Mouse (Mus musculus) spleen, adult 18-20 months (tissue): ENCODE results near the gene Adam12.
"Not testable (repeated sequence)": the region's sequence is repeated elsewhere in the genome, so short reads cannot be mapped to it uniquely, and the experiment has no call there.

Experiments used
- DNase-seq, 2 experiments: peaks; one replicate each; pipeline ENCODE4 v3.0.0; 2022; ENCODE audit warnings: mixed read lengths in 2 of 2

Gene Adam12

DNA sequence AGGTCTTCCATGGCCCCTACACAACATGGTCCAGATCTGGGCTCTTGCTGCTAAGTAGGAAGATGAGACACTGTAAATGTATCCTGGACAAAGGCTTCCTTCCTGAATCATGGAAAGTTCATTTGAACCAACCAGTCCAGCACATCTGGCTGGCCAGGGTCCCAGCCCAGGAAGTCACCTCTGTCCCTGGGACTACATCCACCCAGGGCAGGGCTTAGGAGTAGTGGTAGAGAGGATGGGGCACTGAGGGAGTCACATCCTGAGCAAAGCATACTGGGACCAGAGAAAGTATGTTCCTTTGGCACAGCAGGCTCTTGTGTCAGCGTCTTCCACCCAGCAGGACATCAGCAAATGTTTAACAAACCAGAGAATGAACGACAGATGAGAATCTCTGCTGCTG is 306.2 kb downstream of the Adam12 start:
- DNase-seq, result no peak

DNA sequence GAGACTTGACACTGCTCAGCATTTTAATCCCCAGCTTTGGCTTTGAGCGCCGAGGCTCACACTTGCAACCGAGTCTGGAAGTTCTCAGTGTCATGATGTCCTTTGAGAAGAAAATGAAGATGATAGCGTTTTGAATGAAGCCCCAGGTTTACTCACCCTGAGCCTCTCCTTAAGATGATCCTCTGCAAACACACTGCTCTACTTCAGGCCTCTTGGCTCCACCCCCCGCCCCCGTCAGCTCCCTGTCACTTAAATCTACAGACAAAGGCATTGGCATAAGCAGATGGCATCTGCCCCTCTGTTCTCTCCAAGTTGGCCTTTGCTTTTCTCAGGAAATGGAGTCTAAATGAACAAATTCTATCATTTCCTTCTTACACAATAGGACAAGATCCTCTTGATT is 308.0 kb downstream of the Adam12 start:
- DNase-seq, result no peak

DNA sequence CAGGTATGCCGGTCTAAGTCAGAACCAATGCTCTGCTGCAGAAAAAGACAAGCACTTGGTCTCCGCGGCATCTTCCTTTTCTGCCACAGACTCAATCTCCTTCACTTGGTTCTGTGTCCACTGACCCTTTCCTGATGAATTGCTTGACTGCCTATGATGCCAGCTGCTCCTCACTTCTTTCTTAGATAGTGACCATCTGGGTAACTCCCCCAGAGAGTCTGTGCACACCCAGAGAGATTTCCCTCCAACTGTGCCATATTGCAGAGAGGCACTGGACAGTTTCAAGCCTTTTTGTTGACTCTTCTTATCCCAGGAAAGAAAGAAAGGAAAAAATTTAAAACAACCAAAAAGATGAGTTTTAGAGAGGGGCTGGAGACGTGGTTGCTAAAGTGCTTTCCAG is 310.7 kb downstream of the Adam12 start:
- no peak for DNase-seq

DNA sequence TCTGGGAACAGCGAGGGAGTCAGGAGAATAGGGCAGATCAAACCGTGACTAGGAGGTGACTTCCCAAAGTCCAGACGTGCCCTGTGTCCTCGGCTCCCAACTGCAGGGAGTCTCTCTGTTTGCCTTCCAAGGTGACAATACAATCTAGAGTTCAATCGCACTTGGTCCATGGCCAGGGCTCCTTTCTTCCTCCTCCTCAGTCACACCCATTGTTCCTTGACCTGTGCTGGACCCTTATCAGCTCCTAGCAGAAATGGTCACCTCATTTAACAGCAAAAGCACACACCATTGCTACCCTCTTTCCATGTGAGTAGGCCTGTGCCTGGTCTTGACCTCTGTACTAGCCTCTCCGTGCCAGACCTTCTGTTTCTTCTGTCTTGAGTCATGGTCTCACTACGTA is 311.2 kb downstream of the Adam12 start:
- DNase-seq, result no peak

- DNase-seq, result no peak
Measured at GRCm38 (mm10) chr7:133919918-133920317, 312.0 kb downstream of the Adam12 start.

DNA sequence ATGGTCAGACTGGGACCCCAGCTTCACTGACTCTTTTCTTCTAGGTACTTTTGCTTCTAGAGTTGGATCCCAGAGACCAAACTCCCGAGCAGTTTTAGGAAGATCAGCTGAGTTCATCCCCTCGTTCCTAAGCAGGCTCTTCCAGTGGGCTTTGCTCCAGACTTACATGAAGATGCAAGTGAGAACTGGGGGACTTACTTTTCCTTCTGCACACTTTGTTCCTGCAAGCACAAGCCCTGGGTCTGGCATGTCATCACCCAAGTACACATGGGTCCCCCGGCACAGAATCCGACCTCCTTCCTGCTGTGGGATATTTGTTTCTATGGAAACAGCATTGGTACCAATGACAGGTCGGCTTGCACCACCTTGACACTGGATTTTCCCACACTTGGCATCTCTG is 312.6 kb downstream of the Adam12 start:
- DNase-seq, result no peak

DNA sequence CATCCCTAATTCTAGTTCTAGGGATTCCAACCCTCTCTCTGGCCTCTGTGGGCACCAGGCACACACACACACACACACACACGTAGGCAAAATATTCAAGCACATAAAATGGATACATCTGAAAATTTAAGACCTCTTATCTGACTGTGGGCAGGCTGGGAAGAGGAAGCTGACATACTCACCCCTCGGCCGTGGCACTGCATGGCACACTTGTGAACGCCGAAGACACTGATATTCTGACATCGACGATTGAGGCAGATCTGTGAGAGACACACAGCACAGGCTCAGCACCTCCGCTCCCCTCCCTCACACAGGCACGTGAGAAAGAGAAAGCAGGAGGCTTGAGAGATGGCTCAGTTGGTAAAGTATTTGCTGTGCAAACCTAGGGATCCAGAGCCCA is 315.7 kb downstream of the Adam12 start:
- no peak for DNase-seq

DNA sequence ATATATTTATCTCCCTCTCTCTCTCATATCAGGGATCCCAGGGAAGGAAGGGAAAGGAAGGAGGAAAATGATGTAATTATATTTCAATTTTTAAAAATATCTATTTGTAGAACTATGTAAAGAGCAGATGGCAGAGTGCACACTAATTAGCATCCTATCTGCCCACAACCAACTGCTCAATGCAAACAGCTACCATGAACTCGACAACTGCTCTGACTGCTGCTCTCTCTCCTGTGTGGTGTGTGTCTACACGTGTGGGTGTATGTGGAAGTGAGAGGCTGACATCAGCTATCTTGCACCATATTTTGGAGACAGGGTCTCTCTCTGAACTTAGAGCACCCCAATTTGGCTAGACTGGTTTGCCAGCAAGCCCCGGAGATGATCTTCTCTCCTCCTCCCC is 320.1 kb downstream of the Adam12 start:
- DNase-seq, result no peak

DNA sequence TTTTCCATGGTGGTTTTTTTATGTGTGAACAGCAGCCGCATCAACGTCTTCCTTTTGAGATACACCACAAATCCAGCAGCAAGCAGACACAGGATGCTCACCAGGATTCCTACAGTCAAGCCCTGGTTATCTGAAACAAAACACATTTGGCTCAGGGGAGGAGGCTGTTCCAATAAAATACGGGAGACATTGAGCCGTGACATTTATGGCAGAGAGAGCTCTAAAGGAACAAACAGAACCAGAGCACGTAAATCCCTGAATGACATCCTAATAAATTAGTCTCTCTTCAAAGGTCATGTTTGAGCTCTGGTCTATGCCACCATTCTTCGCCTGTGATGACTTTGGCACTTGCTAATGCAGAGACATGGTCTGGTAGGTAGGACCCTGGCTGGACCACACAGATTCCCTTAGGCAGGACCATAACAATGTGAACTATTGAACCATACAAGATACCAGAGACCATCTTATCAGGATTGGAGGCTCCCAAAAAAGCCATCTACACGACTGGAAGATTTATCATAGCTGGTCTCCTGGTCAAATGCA is 322.0 kb downstream of the Adam12 start:
- DNase-seq, result no peak

DNA sequence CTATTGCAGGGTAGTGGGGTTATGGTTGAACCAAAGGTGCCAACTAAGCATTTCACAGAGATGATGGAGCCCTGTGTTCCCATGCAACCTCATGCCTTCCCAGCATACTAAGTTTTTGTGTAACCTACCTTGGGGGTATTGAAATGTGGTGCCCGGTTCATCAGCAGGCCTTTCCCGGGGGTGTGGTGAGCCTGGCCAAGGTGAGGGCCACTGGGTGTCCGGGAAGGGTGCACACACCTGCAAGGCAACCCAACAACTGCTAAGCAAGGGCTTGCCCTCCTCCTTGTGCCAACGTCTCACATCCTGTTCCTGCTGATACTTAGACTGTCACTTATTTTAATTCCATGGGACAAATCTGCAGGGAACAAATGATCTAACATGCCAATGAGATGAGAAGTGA is 323.0 kb downstream of the Adam12 start:
- DNase-seq, result no peak

DNA sequence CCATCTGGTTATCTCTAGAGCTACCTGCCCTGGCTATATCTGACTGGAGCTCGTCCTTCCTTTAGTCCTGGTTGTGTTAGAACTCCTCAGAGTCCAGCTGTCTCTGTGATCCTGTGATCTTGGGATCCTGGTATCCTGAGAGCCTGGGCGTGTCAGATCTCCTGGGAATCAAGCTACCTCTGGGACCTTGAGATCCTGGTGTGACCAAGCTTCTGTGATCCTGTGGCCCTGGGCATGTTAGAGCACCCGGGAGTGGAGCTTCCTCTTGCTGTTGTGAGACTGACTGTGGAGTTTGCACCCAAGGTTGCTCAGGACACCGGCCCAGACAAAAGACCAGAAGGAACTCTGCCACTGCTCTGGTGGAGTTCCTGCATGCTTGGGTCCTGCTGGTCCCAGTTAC is 332.6 kb downstream of the Adam12 start:
- no peak for DNase-seq

DNA sequence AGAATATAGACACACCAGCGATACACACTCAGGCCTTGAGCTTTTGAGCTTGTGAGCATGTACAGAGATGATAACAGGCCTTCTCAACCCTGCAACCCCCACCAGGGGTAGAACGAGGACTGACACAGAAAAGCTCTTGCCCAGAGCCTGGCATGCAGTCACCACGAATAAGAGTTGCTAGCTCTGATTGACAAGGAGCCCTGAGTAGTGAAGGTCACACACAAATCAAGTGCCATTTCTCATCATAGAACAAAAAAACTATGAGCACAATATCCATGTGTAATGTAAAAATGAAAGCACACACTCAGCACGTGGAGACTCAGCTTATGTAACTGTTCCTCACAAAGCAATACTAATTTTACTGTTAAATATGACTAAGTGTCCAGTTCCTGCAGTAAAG is 340.1 kb downstream of the Adam12 start:
- DNase-seq, result no peak

- DNase-seq, result no peak
Measured at GRCm38 (mm10) chr7:133891298-133891697, 340.6 kb downstream of the Adam12 start.

DNA sequence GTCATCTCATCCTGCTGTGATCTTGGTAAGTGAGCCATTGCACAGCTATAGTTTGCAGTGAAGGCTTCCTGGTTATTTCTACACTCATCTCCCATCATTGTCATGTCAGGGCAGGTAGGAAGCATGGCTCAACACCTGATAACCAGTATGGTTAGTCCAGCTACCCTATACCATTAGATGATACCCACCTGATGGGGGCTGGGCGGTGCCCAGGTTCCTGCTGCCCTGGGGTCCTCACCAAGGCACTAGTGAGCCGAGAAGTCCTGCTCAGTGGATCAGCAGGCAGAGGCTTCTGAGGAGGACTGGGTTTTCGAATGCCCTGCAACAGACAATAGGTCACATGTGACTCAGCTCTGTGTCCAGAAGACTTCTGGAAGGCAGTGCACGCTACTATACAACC is 342.0 kb downstream of the Adam12 start:
- no peak for DNase-seq

DNA sequence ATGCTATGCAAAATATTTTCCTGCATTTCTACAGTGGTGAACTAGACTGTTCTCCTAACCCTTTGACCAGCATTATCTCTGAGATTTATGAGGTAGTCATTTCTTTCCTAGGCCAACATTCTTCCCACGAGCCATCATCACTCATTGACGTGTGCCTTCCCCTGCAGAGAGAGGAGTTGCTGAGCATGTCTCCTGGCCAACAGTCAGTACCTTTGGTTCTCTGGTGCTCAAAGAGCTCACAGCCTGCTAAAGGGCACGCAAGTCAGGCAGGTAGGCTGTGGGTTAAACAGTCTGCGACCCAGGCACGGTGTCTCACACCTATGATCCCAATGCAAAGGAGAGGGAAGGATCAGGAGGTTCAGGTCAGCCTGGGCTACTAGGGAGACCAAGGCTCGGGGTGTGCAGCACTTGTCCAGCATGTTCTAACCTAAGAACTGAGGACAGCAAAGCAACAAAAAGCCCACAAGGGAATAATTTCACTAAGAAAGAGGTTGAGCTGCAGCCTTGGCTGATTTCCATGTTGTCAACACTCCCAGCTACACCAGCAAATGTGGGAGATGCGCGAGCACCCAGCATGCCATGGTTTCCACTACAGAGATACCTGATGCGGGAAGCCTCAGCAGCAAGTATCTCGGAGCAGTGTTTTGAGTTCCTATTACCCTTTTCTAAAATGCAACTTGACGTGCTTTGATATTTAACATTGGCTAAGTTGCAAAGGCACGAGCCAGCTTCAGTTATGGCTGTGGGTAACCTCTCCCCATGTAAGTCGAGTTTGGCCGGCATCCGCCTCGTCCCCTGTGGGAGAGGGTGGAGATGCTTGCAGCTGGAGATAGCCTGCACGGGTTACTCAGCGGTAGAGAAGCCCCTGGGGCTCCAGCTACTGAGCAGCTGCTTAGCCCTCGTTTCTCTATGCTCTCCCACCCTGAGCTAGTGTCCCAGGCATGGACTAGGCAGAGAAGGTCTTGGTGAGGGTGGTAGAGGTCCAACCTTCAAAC is 342.7 kb downstream of the Adam12 start:
- DNase-seq, result no peak

DNA sequence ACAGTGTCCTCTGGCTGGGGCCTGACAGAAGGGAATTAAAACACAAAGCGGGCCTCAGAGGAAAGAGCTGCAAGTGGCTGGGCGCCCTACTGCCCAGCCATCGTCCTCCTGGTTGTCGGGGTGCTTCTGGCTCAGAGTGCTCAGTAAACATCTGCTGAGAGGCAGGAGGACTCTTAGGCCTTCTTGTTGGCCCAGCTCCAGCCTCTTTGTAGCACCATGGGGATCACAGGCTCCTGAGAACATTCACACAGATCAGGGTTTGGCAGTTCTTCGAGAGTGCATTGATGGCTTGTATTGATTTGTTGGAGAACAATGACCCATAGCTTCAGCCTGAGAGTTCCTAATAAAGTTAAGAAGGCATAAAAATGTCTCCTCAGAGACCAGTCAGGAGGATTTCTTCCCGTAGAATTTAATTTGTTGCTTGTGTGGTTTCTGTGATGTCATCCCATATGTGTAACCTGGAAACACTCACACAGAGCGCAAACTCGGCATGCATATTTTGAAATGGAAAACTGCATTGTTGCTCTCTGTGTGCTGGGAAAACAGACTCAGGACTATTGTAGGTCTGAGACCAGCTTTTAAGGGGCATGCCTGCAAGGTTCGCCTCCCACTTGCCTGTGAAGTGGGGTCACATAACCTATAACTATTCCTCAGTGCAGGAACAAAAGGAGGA is 347.1 kb downstream of the Adam12 start:
- DNase-seq, result not testable (repeated sequence)

DNA sequence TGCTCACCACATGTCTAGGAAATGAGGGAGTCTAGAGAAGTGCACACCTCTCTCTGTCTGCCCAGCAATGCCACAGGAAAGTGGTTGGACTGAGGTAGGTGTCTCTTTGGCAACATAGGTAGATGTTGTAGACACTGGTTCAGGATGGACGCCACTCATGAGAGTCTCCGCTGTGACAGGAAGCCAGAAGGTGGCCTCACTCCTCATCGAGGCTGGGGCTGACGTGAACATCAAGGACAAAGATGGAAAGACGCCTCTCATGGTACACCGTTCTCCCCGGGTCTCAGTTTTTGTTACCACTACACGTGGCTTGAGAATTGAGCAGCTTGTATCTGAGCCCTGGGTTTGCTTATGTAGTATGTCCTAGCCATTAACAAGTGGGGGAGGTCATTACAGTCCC is 352.2 kb downstream of the Adam12 start:
- DNase-seq, result no peak

GRCm38 (mm10) chr7:133876646-133877342 is 355.2 kb downstream of the Adam12 start:
- DNase-seq, result no peak

- no peak for DNase-seq
Measured at GRCm38 (mm10) chr7:133876139-133876538, 355.8 kb downstream of the Adam12 start.

DNA sequence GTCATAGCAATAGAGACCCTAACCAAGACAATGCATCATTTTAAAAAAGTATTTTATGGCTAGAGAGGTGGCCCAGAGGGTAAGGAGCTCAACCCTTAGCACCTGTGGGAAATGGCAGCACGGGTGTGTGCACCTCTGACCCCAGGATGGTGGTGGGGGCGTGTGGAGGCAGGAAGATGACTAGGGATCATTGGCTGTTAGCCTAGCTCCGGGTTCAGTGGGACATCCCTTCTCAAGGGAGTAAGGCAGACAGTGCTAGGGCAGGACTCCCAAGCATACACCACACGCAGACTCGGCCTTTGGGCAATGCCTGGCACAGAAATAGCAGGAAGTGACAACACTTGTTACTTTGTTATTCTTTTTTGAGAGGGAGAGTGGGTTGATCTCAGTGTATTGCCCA is 359.2 kb downstream of the Adam12 start:
- no peak for DNase-seq

GRCm38 (mm10) chr7:133870265-133870664 is 361.7 kb downstream of the Adam12 start:
- no peak for DNase-seq

- DNase-seq, result no peak
Measured at GRCm38 (mm10) chr7:133863684-133864083, 368.3 kb downstream of the Adam12 start.

DNA sequence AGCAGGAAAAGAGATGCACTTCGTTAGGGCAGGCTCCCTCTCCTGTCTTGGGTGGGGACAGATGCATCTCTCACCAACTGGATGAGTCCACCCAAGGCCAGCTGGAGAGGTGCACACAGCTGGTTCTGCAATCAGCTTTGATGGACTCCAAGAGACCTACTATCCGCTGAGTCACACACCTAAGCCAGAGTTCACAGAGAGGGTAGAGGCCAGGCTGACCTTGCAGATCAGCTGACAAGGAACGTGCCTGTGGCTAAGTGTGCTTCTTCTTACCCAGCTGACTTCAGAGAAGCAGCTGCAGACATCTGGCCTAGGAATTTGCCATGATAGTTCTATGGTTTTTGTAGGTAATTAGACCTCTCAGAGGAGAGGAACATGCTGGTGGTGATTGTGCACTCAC is 368.8 kb downstream of the Adam12 start:
- DNase-seq, result no peak
